Mouse (Mus musculus): ENCODE measurements around the gene Gm17349.
A peak's percentile ranks its signal among the peaks of the same experiment; 100 is the strongest.
"Not testable (repeated sequence)": the region's sequence is repeated elsewhere in the genome, so short reads cannot be mapped to it uniquely, and the experiment has no call there.

Gm17349 gene

GRCm38 (mm10) chr15:99705440-99706048 lies at the start of gene Gm17349:
Gene Gm17349, minus strand, starts transcription at chr15:99705490.
- peak; percentile 81 for DNase-seq

- DNase-seq = no peak
Measured at GRCm38 (mm10) chr15:99754204-99754603, 48.9 kb upstream of the Gm17349 start.

DNA sequence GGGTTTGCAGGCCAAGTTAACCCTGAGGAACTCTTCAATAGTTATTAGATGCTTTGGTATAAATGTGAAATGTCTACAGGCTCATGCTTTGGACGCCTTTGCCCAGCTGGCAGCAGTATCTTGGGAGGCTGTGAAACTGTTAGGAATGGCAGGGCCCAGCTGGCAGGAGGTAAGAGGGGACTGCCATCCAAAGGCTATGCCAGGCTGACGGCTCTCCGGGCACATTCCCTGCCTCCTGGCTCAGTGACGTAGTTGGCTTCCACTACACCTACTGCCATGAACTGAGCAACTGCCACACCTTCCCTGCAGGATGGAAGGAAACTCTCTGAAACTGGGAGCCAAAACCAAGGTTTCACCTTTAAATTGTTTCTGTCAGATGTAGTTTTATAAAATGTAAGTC lies 34.9 kb upstream of the Gm17349 start:
- no peak for DNase-seq

GRCm38 (mm10) chr15:99736675-99737074 lies 31.4 kb upstream of the Gm17349 start:
- no peak for DNase-seq

GRCm38 (mm10) chr15:99735631-99736030 lies 30.3 kb upstream of the Gm17349 start:
- DNase-seq = no peak

DNA sequence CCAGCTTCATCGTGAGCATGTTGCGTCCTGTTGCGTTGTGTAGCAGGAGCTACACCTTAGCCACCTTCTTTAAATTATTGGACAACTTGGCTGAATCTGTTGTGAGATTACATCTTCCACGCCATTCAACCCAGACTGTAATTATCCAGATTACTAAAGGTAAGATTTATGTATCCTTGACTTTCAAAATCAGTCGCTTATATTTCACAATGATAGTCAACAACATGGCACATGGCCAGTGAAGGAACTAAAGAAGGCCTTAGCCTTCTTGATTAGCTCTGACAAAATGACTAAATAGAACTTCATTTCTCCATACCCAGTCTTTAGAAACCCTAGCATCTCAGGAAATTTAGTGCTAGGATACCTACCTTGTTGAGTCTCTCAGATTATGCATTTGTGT lies 27.9 kb upstream of the Gm17349 start:
- DNase-seq = no peak

- no peak for DNase-seq
Measured at GRCm38 (mm10) chr15:99731678-99732077, 26.4 kb upstream of the Gm17349 start.

DNA sequence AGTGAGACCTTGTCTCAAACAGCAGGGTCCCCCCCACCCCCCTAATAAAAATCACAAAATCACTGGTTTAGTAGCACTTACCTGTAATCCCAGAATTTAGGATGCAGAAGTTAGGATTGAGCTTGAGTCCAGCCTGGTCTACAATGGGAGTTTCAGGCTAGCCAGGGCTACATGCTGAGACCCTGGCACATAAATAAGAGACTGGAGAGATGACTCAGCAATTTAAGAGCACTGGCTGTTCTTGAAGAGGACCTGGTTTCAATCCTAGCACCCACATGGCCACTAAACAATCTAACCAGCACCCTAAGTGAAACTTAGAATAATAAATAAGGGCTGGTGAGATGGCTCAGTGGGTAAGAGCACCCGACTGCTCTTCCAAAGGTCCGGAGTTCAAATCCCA lies 25.9 kb upstream of the Gm17349 start:
- DNase-seq = no peak

GRCm38 (mm10) chr15:99729056-99729783 lies 23.9 kb upstream of the Gm17349 start:
- DNase-seq = no peak

GRCm38 (mm10) chr15:99728211-99728610 lies 22.9 kb upstream of the Gm17349 start:
- no peak for DNase-seq

GRCm38 (mm10) chr15:99727525-99727924 lies 22.2 kb upstream of the Gm17349 start:
- no peak for DNase-seq

DNA sequence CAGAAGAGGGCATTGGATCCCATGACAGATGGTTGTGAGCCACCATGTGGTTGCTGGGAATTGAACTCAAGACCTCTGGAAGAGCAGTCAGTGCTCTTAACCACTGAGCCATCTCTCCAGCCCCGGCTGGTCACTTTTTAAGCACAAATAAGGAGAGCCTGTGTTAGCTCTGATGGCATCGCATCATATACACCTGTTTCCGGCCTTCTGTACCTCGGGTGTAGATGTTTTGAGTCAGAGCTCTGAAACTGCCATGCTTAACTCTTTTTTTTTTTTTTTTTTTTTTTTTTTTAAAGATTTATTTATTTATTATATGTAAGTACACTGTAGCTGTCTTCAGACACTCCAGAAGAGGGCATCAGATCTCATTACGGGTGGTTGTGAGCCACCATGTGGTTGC lies 21.7 kb upstream of the Gm17349 start:
- DNase-seq = not testable (repeated sequence)

- DNase-seq = no peak
Measured at GRCm38 (mm10) chr15:99726549-99726948, 21.3 kb upstream of the Gm17349 start.

DNA sequence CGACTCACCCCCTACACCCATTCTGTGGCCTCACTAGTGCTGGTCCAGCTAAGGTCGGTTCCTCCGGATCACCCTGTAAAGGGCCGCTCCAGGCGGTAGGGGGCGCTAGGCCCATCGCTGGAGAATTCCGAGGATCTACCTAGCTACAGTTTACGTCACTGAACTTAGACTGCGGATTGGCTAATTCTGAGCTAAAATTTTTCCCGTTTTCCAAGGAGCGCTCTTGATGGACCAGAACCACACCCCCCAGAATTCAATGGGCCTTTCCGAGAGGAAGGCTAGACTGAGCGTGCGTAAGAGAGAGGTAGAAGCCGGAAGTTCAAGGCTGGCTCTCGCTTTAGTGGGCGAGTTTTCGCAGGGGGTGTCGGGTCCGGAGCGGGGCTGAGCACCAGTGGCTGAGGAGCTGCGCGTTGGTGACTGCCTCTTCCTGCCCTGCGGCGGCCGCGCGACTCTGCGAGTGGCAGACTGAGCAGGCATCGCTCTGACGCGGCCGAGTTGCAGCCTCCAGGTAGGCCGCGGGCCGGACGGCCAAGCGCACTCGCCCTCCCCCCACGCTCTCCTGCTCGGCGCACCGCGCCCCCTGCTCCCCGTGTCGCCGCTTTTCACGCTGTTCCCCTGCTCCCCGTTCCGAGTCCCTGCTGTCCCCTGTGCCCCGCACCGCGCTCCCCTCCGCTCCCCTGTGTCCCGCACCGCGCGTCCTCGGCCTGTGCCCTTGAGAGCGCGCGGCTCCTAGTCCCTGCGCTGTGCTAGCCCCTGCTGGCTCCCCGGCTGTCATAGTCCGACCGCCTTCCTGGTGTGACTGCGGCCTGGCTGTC lies 20.3 kb upstream of the Gm17349 start, which contains the start of gene Cox14:
TSS of gene Cox14 (plus strand) at position 278 of the 815 bp plus-strand sequence.
- DNase-seq = peak; percentile 99

GRCm38 (mm10) chr15:99724292-99725021 lies 19.2 kb upstream of the Gm17349 start:
- peak; percentile 89 for DNase-seq

DNA sequence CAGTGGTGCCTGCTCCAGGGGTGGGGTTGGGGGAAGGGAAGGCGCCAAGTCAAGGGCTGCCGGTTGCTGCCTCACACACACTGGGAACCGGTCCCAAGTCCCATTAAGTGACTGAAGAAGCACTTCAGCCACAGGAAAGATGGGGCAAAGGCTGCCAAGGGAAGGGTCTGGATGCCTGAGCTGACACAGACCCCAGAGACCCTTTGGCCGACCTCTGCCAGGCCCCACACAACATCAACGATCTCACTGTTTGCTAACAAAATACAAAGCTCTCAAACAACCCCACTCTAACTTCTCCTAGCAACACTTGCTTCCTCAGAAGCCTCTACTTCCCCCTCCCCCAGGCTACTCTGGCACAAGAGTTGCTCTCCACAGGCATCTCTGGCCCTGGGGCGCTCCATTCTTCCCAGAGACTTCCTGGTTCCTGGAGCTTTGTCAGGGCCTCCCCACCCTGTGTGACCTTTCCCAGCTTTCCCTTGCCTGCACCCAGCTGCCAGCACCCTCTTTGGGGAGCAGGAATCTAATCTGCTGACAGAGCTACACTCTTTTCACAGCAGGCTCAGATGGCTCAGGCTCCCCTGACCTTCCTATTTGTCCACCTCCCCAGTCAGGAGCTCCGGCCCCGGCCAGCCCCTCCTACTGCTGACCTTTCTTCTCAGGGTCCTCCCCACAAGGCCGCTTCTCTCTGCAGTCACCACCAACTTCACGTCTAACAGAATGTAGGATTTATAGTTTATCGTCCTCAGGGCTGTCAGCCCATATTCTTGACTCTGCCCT lies 18.4 kb upstream of the Gm17349 start:
- DNase-seq = no peak

- no peak for DNase-seq
Measured at GRCm38 (mm10) chr15:99723120-99723514, 17.8 kb upstream of the Gm17349 start.

GRCm38 (mm10) chr15:99721921-99722743 lies 16.8 kb upstream of the Gm17349 start:
- DNase-seq = no peak

GRCm38 (mm10) chr15:99719865-99720264 lies 14.6 kb upstream of the Gm17349 start:
- no peak for DNase-seq

DNA sequence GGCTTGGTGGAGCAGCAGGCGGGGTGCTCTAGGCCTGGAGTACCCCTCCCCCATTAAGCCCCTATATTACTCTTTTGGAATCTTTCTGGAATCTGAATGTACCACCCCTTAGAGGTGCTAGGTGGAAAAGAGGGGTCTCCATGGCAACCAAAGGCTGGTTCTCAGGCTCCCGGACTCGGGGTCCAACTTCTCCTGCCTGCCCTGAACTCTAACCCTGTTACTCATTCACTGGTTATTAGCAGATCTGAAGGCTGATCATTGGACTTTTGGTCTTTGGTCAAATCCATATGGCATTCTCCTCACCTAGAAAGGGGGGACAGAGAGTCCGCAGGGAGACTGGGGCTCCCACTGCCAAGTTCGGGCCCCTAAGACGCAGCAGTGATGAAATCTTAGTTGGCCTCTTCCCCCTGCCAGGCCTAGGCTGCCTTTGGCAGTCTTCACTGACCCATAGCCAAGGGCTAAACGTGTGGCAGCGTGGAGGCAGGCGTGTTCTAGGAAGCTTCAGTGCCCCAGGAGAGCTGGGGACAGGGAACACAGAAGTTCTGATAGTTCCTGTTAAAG lies 13.3 kb upstream of the Gm17349 start:
- no peak for DNase-seq
